Mouse (Mus musculus): ENCODE data around the gene Plpp1. TPM values are rescaled to one million over a fixed set of nuclear protein-coding genes. Genes with fewer than 3 reads are reported as not detected.
A peak's percentile ranks its signal among the peaks of the same experiment; 100 is the strongest.

Gene Plpp1
- polyA plus RNA-seq, 1 experiment from 2014 or later, result 61.9 TPM

DNA sequence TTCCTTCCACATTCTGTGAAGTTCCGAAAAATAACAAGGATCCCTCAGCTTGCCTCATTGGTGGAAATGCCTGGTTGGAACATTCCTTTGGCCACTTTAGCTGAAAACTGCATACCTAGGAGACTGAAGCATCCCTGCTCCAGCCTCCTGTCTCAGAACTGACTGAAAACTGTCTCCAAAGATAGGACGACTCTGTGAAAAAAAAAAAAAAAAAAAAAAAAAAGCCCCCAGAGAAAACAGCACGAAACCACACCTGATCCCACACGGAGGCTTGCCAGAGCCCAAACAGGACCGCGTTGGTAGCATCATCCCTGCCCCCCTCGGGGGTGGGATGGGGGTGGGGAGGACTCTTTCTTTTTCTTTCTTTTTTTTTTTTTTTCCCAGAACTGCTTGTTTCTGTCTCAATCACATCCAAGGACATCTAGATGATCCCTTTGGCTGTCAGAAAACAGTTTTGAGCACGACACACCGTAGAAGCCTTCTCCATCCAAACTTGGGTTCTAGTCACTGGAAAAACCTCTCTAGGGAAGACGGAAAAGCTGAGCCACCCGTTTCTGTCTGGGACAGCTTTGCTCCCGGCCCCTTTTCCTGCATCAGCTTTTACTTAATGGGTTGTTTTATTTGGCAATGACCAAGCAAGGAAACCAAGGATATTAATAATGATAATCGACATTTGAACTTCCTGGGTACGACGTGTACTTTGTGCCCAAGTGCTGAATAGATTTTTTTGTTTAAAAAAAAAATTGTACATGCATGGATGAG, 29.0 kb upstream of the Plpp1 start:
- peak overlapping the region; percentile 17; the same call in 1 of the 2 replicates for H3K27ac ChIP-seq (ENCODE audit: low read depth, low read length)
- H3K4me2 ChIP-seq (replicated peaks; ENCODE audit: low read depth, low read length), result no peak overlapping the region
- 51% methylated on average over 15 of the region's 15 CpGs for WGBS

DNA sequence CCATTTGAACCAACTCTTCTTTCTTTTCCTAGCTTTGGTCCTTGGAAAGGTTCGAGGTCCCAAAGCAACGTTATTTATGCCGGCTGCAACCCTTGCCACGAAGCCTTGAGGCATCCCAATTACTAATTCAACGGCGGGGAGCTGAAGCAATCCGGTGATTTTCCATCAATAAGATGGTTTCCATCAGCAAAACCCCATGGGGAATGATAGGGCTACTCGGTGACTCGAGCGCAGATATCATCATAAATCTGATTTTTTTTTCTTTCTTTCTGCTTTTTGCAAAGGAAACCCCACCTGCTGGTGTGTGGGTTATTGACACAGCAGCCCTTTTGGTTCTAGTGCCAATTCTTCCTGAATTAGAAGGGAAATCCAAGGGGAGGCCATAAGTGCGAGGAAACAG, 28.3 kb upstream of the Plpp1 start:
- Histone ChIP-seq H3K27me3 (ENCODE audit: control insufficient read depth, insufficient read depth, low read length) (no peaks in the 10 kb centered on the region), H3K36me3 (ENCODE audit: control insufficient read depth, insufficient read depth, low read length) (no peaks in the 10 kb centered on the region), H3K27ac (ENCODE audit: low read depth, low read length) (no peak overlapping the region; the same call in 1 of the 2 replicates), H3K9me3 (ENCODE audit: control insufficient read depth, low read length) (peaks cover 4% of the 10 kb centered on the region; the same call in 1 of the 2 replicates), H3K4me1 (ENCODE audit: control insufficient read depth, insufficient read depth, low read length) (peaks cover 12% of the 10 kb centered on the region), H3K4me3 (ENCODE audit: low read length) (no peak overlapping the region), H3K4me2 (replicated peaks; ENCODE audit: low read depth, low read length) (no peak overlapping the region), H3K9ac (ENCODE audit: low read depth, low read length) (no peak overlapping the region)
- no peak for ATAC-seq (ENCODE audit: low FRiP score, low TSS enrichment)
- 69% methylated on average over 11 of the region's 11 CpGs for WGBS

More for the DNA sequence above, 29.0 kb upstream of the Plpp1 start:
- Histone ChIP-seq H3K27me3 (ENCODE audit: control insufficient read depth, insufficient read depth, low read length) (no peaks in the 10 kb centered on the region), H3K36me3 (ENCODE audit: control insufficient read depth, insufficient read depth, low read length) (no peaks in the 10 kb centered on the region), H3K4me3 (ENCODE audit: low read length) (no peak overlapping the region), H3K4me1 (ENCODE audit: control insufficient read depth, insufficient read depth, low read length) (peaks cover 12% of the 10 kb centered on the region), H3K9ac (ENCODE audit: low read depth, low read length) (no peak overlapping the region), H3K9me3 (ENCODE audit: control insufficient read depth, low read length) (peaks cover 9% of the 10 kb centered on the region; the same call in 1 of the 2 replicates)
- ATAC-seq (ENCODE audit: low FRiP score, low TSS enrichment), result no peak

DNA sequence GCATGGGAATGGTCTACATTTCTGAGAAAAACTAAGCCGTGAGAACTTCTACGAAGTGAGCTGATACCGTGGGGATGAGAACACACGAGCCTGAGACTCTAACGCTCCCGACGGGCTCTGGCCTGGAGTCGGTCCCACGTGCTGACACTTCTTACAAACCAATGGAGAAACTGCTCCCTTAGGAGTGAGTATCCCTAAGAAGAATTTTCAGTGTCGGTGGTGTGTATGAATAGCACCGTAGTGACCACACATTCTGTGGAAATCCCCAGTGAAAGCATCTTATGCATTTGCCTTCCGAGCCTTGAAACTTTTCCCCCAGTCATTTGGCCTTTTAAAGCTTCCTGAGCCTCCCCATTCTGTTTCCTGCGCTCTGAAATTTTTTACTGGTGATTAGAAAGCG, 27.7 kb upstream of the Plpp1 start:
- Histone ChIP-seq H3K9me3 (ENCODE audit: control insufficient read depth, low read length) (no peaks in the 10 kb centered on the region), H3K9ac (ENCODE audit: low read depth, low read length) (no peak overlapping the region), H3K27me3 (ENCODE audit: control insufficient read depth, insufficient read depth, low read length) (no peaks in the 10 kb centered on the region), H3K4me2 (replicated peaks; ENCODE audit: low read depth, low read length) (no peak overlapping the region), H3K27ac (ENCODE audit: low read depth, low read length) (no peak overlapping the region; the same call in 1 of the 2 replicates), H3K4me3 (ENCODE audit: low read length) (no peak overlapping the region), H3K4me1 (ENCODE audit: control insufficient read depth, insufficient read depth, low read length) (peaks cover 12% of the 10 kb centered on the region), H3K36me3 (ENCODE audit: control insufficient read depth, insufficient read depth, low read length) (no peaks in the 10 kb centered on the region)
- WGBS, result 83% methylated on average over 14 of the region's 14 CpGs
- ATAC-seq (ENCODE audit: low FRiP score, low TSS enrichment), result no peak

DNA sequence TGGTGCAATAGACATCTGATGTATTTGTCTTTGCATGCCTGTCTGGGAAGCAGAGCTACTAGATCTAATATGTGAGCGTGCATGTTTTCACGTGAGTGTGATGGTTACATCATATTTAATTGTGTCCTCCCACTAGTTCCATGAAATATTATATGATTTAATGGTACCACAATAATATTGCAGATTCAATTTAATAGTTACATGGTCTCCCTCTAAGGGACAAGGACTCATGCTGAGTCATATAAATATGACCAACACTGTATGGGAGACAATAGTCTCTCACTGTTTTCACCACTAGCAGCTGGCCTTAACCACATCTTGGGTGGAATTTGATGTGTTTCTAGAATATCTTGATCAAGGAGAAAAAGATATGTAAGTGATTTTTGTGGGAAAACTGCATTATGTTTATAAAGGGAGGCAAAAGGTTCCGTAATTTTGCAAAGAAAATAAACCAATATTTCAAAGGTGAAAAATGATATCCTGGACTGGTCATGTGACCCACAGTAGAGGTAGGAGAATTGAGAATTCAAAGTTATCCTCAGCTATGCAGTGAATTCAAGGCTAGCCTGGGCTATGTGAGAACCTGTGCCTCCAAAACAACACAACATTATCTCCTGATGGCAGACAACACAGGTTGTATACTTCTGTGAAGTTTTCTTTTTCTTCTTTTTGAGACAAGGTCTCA, 26.5 kb upstream of the Plpp1 start:
- no peaks in the 10 kb centered on the region for H3K27me3 ChIP-seq (ENCODE audit: control insufficient read depth, insufficient read depth, low read length)
- H3K4me2 ChIP-seq (replicated peaks; ENCODE audit: low read depth, low read length), result no peak overlapping the region
- H3K9ac ChIP-seq (ENCODE audit: low read depth, low read length), result no peak overlapping the region
- peaks cover 12% of the 10 kb centered on the region for H3K4me1 ChIP-seq (ENCODE audit: control insufficient read depth, insufficient read depth, low read length)
- no peak overlapping the region for H3K27ac ChIP-seq (ENCODE audit: low read depth, low read length)
- H3K9me3 ChIP-seq (ENCODE audit: control insufficient read depth, low read length), result no peaks in the 10 kb centered on the region
- WGBS, result 92% methylated on average over 3 of the region's 3 CpGs
- H3K4me3 ChIP-seq (ENCODE audit: low read length), result no peak overlapping the region
- no peaks in the 10 kb centered on the region for H3K36me3 ChIP-seq (ENCODE audit: control insufficient read depth, insufficient read depth, low read length)
- no peak for ATAC-seq (ENCODE audit: low FRiP score, low TSS enrichment)

DNA sequence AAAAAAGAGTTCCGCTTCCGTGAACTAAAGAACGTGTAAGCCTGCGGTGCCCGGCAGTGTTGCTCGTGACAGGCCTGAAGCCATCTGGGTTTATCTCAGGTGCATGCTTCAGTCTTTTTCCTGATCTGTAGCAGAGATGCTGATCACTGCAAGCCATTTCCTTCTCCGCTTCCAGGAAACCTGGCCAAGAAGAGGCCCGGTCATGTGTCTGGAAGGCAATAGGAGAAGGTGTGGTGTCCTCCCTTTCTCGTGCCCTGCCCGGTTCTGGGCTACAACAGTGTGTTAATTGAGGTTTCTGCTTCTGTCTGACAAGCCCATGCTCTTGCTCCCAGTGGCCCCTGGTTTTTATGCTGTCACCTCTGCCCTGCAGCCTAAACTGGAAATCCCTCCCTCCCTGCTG, 24.7 kb upstream of the Plpp1 start:
- 80% methylated on average over 10 of the region's 10 CpGs for WGBS
- H3K4me1 ChIP-seq (ENCODE audit: control insufficient read depth, insufficient read depth, low read length), result peaks cover 6% of the 10 kb centered on the region; the same call in 1 of the 2 replicates
- no peaks in the 10 kb centered on the region for H3K9me3 ChIP-seq (ENCODE audit: control insufficient read depth, low read length)
- no peak overlapping the region for H3K9ac ChIP-seq (ENCODE audit: low read depth, low read length)
- H3K4me2 ChIP-seq (replicated peaks; ENCODE audit: low read depth, low read length), result no peak overlapping the region
- H3K4me3 ChIP-seq (ENCODE audit: low read length), result no peak overlapping the region
- no peak overlapping the region for H3K27ac ChIP-seq (ENCODE audit: low read depth, low read length)
- H3K36me3 ChIP-seq (ENCODE audit: control insufficient read depth, insufficient read depth, low read length), result no peaks in the 10 kb centered on the region
- H3K27me3 ChIP-seq (ENCODE audit: control insufficient read depth, insufficient read depth, low read length), result no peaks in the 10 kb centered on the region
- ATAC-seq (ENCODE audit: low FRiP score, low TSS enrichment), result no peak

DNA sequence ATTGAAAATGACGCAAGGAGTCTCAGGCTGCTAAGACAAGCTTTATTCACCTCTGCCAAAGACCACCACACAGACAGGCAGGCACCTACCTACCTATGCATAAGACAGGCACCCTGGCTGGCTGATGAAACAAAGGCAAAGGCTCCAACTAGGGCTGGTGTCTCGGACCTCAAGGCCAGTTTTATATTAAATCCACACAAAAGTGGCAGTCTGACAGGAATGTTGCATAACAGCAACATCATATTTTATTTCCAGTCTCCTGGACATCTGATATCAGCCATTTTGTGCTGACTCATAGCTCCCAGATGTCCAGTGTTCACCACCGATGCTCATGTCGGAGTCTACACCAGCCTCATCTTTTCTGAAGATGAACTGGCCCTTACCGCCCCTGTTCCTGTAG, 22.2 kb upstream of the Plpp1 start:
- no peak for ATAC-seq (ENCODE audit: low FRiP score, low TSS enrichment)
- H3K4me2 ChIP-seq (replicated peaks; ENCODE audit: low read depth, low read length), result no peak overlapping the region
- H3K27ac ChIP-seq (ENCODE audit: low read depth, low read length), result no peak overlapping the region

DNA sequence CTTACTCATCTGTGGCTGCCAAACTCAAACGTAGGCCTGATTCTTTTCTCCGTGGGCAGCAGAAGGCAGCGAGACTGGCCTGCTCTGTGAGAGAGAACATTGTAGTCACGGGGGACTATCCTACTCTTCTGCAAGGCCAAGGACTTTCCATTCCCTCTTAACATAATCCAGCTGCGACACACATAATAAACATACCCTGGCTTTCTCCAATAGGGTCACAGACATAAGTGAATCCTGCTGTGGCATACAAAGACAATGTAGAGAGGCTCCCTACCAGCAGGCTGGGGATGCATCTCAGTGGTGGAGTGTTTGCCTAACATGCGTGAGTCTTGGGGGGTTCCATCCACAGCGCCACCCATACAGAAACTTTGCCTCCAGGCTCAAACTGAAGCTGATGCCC, 15.3 kb upstream of the Plpp1 start:
- Histone ChIP-seq H3K9me3 (ENCODE audit: control insufficient read depth, low read length) (no peaks in the 10 kb centered on the region), H3K27me3 (ENCODE audit: control insufficient read depth, insufficient read depth, low read length) (no peaks in the 10 kb centered on the region), H3K9ac (ENCODE audit: low read depth, low read length) (no peak overlapping the region), H3K36me3 (ENCODE audit: control insufficient read depth, insufficient read depth, low read length) (no peaks in the 10 kb centered on the region), H3K4me1 (ENCODE audit: control insufficient read depth, insufficient read depth, low read length) (no peaks in the 10 kb centered on the region), H3K4me3 (ENCODE audit: low read length) (no peak overlapping the region), H3K4me2 (replicated peaks; ENCODE audit: low read depth, low read length) (no peak overlapping the region), H3K27ac (ENCODE audit: low read depth, low read length) (no peak overlapping the region)
- ATAC-seq (ENCODE audit: low FRiP score, low TSS enrichment), result no peak
- WGBS, result 83% methylated on average over 7 of the region's 7 CpGs

More for the DNA sequence above, 22.2 kb upstream of the Plpp1 start:
- Histone ChIP-seq H3K4me3 (ENCODE audit: low read length) (no peak overlapping the region), H3K4me1 (ENCODE audit: control insufficient read depth, insufficient read depth, low read length) (no peaks in the 10 kb centered on the region), H3K9ac (ENCODE audit: low read depth, low read length) (no peak overlapping the region), H3K36me3 (ENCODE audit: control insufficient read depth, insufficient read depth, low read length) (no peaks in the 10 kb centered on the region), H3K27me3 (ENCODE audit: control insufficient read depth, insufficient read depth, low read length) (no peaks in the 10 kb centered on the region), H3K9me3 (ENCODE audit: control insufficient read depth, low read length) (no peaks in the 10 kb centered on the region)
- 80% methylated on average over 5 of the region's 5 CpGs for WGBS

DNA sequence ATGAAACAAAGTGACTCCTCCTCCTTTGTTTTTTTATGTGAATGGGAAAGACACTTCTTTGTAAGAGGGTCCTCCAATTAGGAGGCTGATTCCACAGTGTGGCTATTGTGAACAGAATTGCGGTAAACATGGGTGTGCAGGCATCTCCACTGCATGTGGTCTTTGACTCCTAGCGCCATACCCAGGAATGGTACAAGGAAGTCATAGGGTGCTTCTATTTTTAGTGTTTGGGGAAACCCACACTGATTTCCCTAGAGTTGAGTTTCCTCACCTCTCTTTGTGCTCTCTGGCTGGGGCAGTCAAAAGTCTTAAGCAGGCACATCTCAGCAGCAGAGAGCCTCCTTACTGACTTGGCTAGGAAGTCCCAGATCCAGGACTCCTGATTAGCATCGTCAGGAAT, 14.4 kb upstream of the Plpp1 start:
- Histone ChIP-seq H3K36me3 (ENCODE audit: control insufficient read depth, insufficient read depth, low read length) (no peaks in the 10 kb centered on the region), H3K27me3 (ENCODE audit: control insufficient read depth, insufficient read depth, low read length) (no peaks in the 10 kb centered on the region), H3K27ac (ENCODE audit: low read depth, low read length) (no peak overlapping the region), H3K9me3 (ENCODE audit: control insufficient read depth, low read length) (no peaks in the 10 kb centered on the region), H3K4me1 (ENCODE audit: control insufficient read depth, insufficient read depth, low read length) (no peaks in the 10 kb centered on the region), H3K4me3 (ENCODE audit: low read length) (no peak overlapping the region), H3K9ac (ENCODE audit: low read depth, low read length) (no peak overlapping the region), H3K4me2 (replicated peaks; ENCODE audit: low read depth, low read length) (no peak overlapping the region)
- 88% methylated on average over 3 of the region's 3 CpGs for WGBS
- ATAC-seq (ENCODE audit: low FRiP score, low TSS enrichment), result no peak

DNA sequence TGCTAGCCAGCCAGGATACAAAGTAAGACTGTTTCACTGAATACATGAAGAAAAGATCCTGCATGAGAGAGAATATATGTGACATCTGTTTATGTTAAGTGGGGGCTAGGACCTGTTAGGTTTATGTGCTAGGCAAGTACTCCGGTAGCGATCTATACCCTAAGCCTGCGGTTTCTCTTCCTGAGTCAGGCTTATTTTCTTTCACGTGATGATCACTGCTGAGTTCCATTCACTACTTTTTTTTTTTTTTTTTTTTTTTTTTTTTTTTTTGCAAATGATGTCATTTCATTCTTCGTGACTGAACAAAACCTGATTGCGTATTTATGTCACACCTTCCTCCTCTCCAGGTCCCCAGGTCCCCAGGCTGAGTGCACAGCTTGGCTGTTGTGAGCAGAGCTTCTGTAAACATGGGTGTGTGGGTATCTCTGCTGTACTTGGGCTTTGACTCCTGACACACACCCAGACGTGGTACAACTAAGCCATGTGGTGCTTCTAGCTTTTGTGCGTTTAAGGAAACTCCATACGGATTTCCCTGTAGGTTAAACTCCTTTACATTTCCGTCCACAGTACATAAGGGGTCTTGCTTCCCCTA, 13.6 kb upstream of the Plpp1 start:
- no peak overlapping the region for H3K27ac ChIP-seq (ENCODE audit: low read depth, low read length)
- no peak overlapping the region for H3K9ac ChIP-seq (ENCODE audit: low read depth, low read length)
- H3K4me2 ChIP-seq (replicated peaks; ENCODE audit: low read depth, low read length), result no peak overlapping the region
- 89% methylated on average over 10 of the region's 10 CpGs for WGBS
- H3K9me3 ChIP-seq (ENCODE audit: control insufficient read depth, low read length), result no peaks in the 10 kb centered on the region
- no peak for ATAC-seq (ENCODE audit: low FRiP score, low TSS enrichment)
- H3K4me3 ChIP-seq (ENCODE audit: low read length), result no peak overlapping the region
- H3K4me1 ChIP-seq (ENCODE audit: control insufficient read depth, insufficient read depth, low read length), result no peaks in the 10 kb centered on the region
- H3K27me3 ChIP-seq (ENCODE audit: control insufficient read depth, insufficient read depth, low read length), result no peaks in the 10 kb centered on the region
- H3K36me3 ChIP-seq (ENCODE audit: control insufficient read depth, insufficient read depth, low read length), result no peaks in the 10 kb centered on the region
